Mouse (Mus musculus): Measurements from ENCODE around the gene Myadm. TPM values are rescaled to one million over a fixed set of nuclear protein-coding genes. Genes with fewer than 3 reads are reported as not detected.
A peak's percentile ranks its signal among the peaks of the same experiment; 100 is the strongest.

The Myadm gene
- polyA plus RNA-seq, 1 experiment from 2014 or later = 220 TPM

GRCm38 (mm10) chr7:3304298-3304697, 15.4 kb downstream of the Myadm start:
- H3K9ac ChIP-seq (ENCODE audit: low read length) = no peak overlapping the region
- peaks cover 22% of the 10 kb centered on the region for H3K27me3 ChIP-seq (ENCODE audit: control insufficient read depth, insufficient read depth, low read length)
- H3K4me3 ChIP-seq (ENCODE audit: control insufficient read depth in 1 of 2, insufficient read depth in 1 of 2, low read depth in 1 of 2, low read length in 2 of 2) = no peak overlapping the region
- no peak for ATAC-seq (ENCODE audit: insufficient number of reproducible peaks, insufficient read depth, low FRiP score, low read depth)
- H3K27ac ChIP-seq (replicated peaks in 1 of 2; ENCODE audit: control insufficient read depth in 1 of 2, insufficient read depth in 1 of 2, low read depth in 2 of 2, low read length in 2 of 2) = no peak overlapping the region
- peaks cover 7 to 18% of the 10 kb centered on the region in 2 experiments for H3K4me1 ChIP-seq (ENCODE audit: control insufficient read depth in 2 of 2, insufficient read depth in 2 of 2, low read length in 2 of 2)
- H3K36me3 ChIP-seq (ENCODE audit: control insufficient read depth, insufficient read depth, low read length) = peaks cover 11% of the 10 kb centered on the region
- no peaks in the 10 kb centered on the region for H3K9me3 ChIP-seq (ENCODE audit: control insufficient read depth, low read length)
- H3K4me2 ChIP-seq (ENCODE audit: low read length) = 0 out of 2 replicates have a peak overlapping the region, but pooled peaks have one; percentile 83
- WGBS = 3% methylated on average over 10 of the region's 10 CpGs

GRCm38 (mm10) chr7:3306400-3306799, 17.5 kb downstream of the Myadm start:
- H3K4me3 ChIP-seq (ENCODE audit: control insufficient read depth in 1 of 2, insufficient read depth in 1 of 2, low read depth in 1 of 2, low read length in 2 of 2) = no peak overlapping the region
- H3K9ac ChIP-seq (ENCODE audit: low read length) = no peak overlapping the region
- 74% methylated on average over 3 of the region's 3 CpGs for WGBS
- no peak overlapping the region for H3K27ac ChIP-seq (replicated peaks in 1 of 2; ENCODE audit: control insufficient read depth in 1 of 2, insufficient read depth in 1 of 2, low read depth in 2 of 2, low read length in 2 of 2)
- H3K36me3 ChIP-seq (ENCODE audit: control insufficient read depth, insufficient read depth, low read length) = no peaks in the 10 kb centered on the region
- peaks cover 22% of the 10 kb centered on the region for H3K27me3 ChIP-seq (ENCODE audit: control insufficient read depth, insufficient read depth, low read length)
- no peak for ATAC-seq (ENCODE audit: insufficient number of reproducible peaks, insufficient read depth, low FRiP score, low read depth)
- H3K9me3 ChIP-seq (ENCODE audit: control insufficient read depth, low read length) = peaks cover 5% of the 10 kb centered on the region; the same call in 1 of the 2 replicates
- H3K4me2 ChIP-seq (ENCODE audit: low read length) = no peak overlapping the region
- H3K4me1 ChIP-seq (ENCODE audit: control insufficient read depth in 2 of 2, insufficient read depth in 2 of 2, low read length in 2 of 2) = peaks cover 7 to 13% of the 10 kb centered on the region in 2 experiments

GRCm38 (mm10) chr7:3308646-3309045, 19.8 kb downstream of the Myadm start:
- Histone ChIP-seq H3K4me2 (ENCODE audit: low read length) (no peak overlapping the region), H3K9me3 (ENCODE audit: control insufficient read depth, low read length) (peaks cover 5% of the 10 kb centered on the region; the same call in 1 of the 2 replicates), H3K27me3 (ENCODE audit: control insufficient read depth, insufficient read depth, low read length) (peaks cover 21% of the 10 kb centered on the region), H3K4me3 (ENCODE audit: control insufficient read depth in 1 of 2, insufficient read depth in 1 of 2, low read depth in 1 of 2, low read length in 2 of 2) (no peak overlapping the region), H3K9ac (ENCODE audit: low read length) (no peak overlapping the region), H3K36me3 (ENCODE audit: control insufficient read depth, insufficient read depth, low read length) (no peaks in the 10 kb centered on the region), H3K4me1 (ENCODE audit: control insufficient read depth in 2 of 2, insufficient read depth in 2 of 2, low read length in 2 of 2) (peaks cover 0 to 3% of the 10 kb centered on the region in 2 experiments; a peak in 2 of 4 replicates), H3K27ac (replicated peaks in 1 of 2; ENCODE audit: control insufficient read depth in 1 of 2, insufficient read depth in 1 of 2, low read depth in 2 of 2, low read length in 2 of 2) (no peak overlapping the region)
- WGBS = 66% methylated on average over 4 of the region's 4 CpGs
- no peak for ATAC-seq (ENCODE audit: insufficient number of reproducible peaks, insufficient read depth, low FRiP score, low read depth)

- WGBS = 94% methylated on average over 7 of the region's 7 CpGs
These were observed 21.4 kb downstream of the Myadm start for GRCm38 (mm10) chr7:3310233-3310632.

GRCm38 (mm10) chr7:3313571-3313970, 24.7 kb downstream of the Myadm start:
- no peaks in the 10 kb centered on the region; a peak in 1 of 4 replicates for H3K4me1 ChIP-seq (ENCODE audit: control insufficient read depth in 2 of 2, insufficient read depth in 2 of 2, low read length in 2 of 2)
- peaks cover 5% of the 10 kb centered on the region; the same call in 1 of the 2 replicates for H3K9me3 ChIP-seq (ENCODE audit: control insufficient read depth, low read length)
- no peaks in the 10 kb centered on the region for H3K36me3 ChIP-seq (ENCODE audit: control insufficient read depth, insufficient read depth, low read length)
- 73% methylated on average over 8 of the region's 8 CpGs for WGBS
- no peak for ATAC-seq (ENCODE audit: insufficient number of reproducible peaks, insufficient read depth, low FRiP score, low read depth)
- H3K9ac ChIP-seq (ENCODE audit: low read length) = no peak overlapping the region
- no peak overlapping the region for H3K4me2 ChIP-seq (ENCODE audit: low read length)
- H3K4me3 ChIP-seq (ENCODE audit: control insufficient read depth in 1 of 2, insufficient read depth in 1 of 2, low read depth in 1 of 2, low read length in 2 of 2) = no peak overlapping the region
- H3K27me3 ChIP-seq (ENCODE audit: control insufficient read depth, insufficient read depth, low read length) = no peaks in the 10 kb centered on the region
- no peak overlapping the region for H3K27ac ChIP-seq (replicated peaks in 1 of 2; ENCODE audit: control insufficient read depth in 1 of 2, insufficient read depth in 1 of 2, low read depth in 2 of 2, low read length in 2 of 2)

More at GRCm38 (mm10) chr7:3310233-3310632, 21.4 kb downstream of the Myadm start:
- Histone ChIP-seq H3K27ac (replicated peaks in 1 of 2; ENCODE audit: control insufficient read depth in 1 of 2, insufficient read depth in 1 of 2, low read depth in 2 of 2, low read length in 2 of 2) (no peak overlapping the region), H3K4me1 (ENCODE audit: control insufficient read depth in 2 of 2, insufficient read depth in 2 of 2, low read length in 2 of 2) (no peaks in the 10 kb centered on the region), H3K9ac (ENCODE audit: low read length) (no peak overlapping the region), H3K4me2 (ENCODE audit: low read length) (no peak overlapping the region), H3K9me3 (ENCODE audit: control insufficient read depth, low read length) (peaks cover 5% of the 10 kb centered on the region; the same call in 1 of the 2 replicates), H3K27me3 (ENCODE audit: control insufficient read depth, insufficient read depth, low read length) (peaks cover 10% of the 10 kb centered on the region), H3K4me3 (ENCODE audit: control insufficient read depth in 1 of 2, insufficient read depth in 1 of 2, low read depth in 1 of 2, low read length in 2 of 2) (no peak overlapping the region), H3K36me3 (ENCODE audit: control insufficient read depth, insufficient read depth, low read length) (no peaks in the 10 kb centered on the region)
- no peak for ATAC-seq (ENCODE audit: insufficient number of reproducible peaks, insufficient read depth, low FRiP score, low read depth)

- H3K4me2 ChIP-seq (ENCODE audit: low read length) = no peak overlapping the region
- H3K27ac ChIP-seq (replicated peaks in 1 of 2; ENCODE audit: control insufficient read depth in 1 of 2, insufficient read depth in 1 of 2, low read depth in 2 of 2, low read length in 2 of 2) = no peak overlapping the region
- no peaks in the 10 kb centered on the region for H3K27me3 ChIP-seq (ENCODE audit: control insufficient read depth, insufficient read depth, low read length)
- no peak overlapping the region for H3K4me3 ChIP-seq (ENCODE audit: control insufficient read depth in 1 of 2, insufficient read depth in 1 of 2, low read depth in 1 of 2, low read length in 2 of 2)
- H3K9ac ChIP-seq (ENCODE audit: low read length) = no peak overlapping the region
- H3K9me3 ChIP-seq (ENCODE audit: control insufficient read depth, low read length) = peaks cover 5% of the 10 kb centered on the region; the same call in 1 of the 2 replicates
- no peaks in the 10 kb centered on the region; a peak in 1 of 4 replicates for H3K4me1 ChIP-seq (ENCODE audit: control insufficient read depth in 2 of 2, insufficient read depth in 2 of 2, low read length in 2 of 2)
- no peaks in the 10 kb centered on the region for H3K36me3 ChIP-seq (ENCODE audit: control insufficient read depth, insufficient read depth, low read length)
- no peak for ATAC-seq (ENCODE audit: insufficient number of reproducible peaks, insufficient read depth, low FRiP score, low read depth)
- 64% methylated on average over 5 of the region's 5 CpGs for WGBS
These were observed 25.2 kb downstream of the Myadm start for GRCm38 (mm10) chr7:3314121-3314520.

- Histone ChIP-seq H3K9me3 (ENCODE audit: control insufficient read depth, low read length) (no peaks in the 10 kb centered on the region), H3K27ac (replicated peaks in 1 of 2; ENCODE audit: control insufficient read depth in 1 of 2, insufficient read depth in 1 of 2, low read depth in 2 of 2, low read length in 2 of 2) (no peak overlapping the region), H3K36me3 (ENCODE audit: control insufficient read depth, insufficient read depth, low read length) (no peaks in the 10 kb centered on the region), H3K9ac (ENCODE audit: low read length) (no peak overlapping the region), H3K27me3 (ENCODE audit: control insufficient read depth, insufficient read depth, low read length) (no peaks in the 10 kb centered on the region), H3K4me1 (ENCODE audit: control insufficient read depth in 2 of 2, insufficient read depth in 2 of 2, low read length in 2 of 2) (no peaks in the 10 kb centered on the region; a peak in 1 of 4 replicates), H3K4me2 (ENCODE audit: low read length) (no peak overlapping the region), H3K4me3 (ENCODE audit: control insufficient read depth in 1 of 2, insufficient read depth in 1 of 2, low read depth in 1 of 2, low read length in 2 of 2) (no peak overlapping the region)
- no peak for ATAC-seq (ENCODE audit: insufficient number of reproducible peaks, insufficient read depth, low FRiP score, low read depth)
- WGBS = 30% methylated on average over 4 of the region's 4 CpGs
These were observed 28.8 kb downstream of the Myadm start for GRCm38 (mm10) chr7:3317704-3318103.

GRCm38 (mm10) chr7:3320856-3321255, 32.0 kb downstream of the Myadm start:
- WGBS = 53% methylated on average over 3 of the region's 3 CpGs
- ATAC-seq (ENCODE audit: insufficient number of reproducible peaks, insufficient read depth, low FRiP score, low read depth) = no peak
- Histone ChIP-seq H3K4me2 (ENCODE audit: low read length) (no peak overlapping the region), H3K27ac (replicated peaks in 1 of 2; ENCODE audit: control insufficient read depth in 1 of 2, insufficient read depth in 1 of 2, low read depth in 2 of 2, low read length in 2 of 2) (no peak overlapping the region), H3K9ac (ENCODE audit: low read length) (no peak overlapping the region), H3K36me3 (ENCODE audit: control insufficient read depth, insufficient read depth, low read length) (no peaks in the 10 kb centered on the region), H3K4me1 (ENCODE audit: control insufficient read depth in 2 of 2, insufficient read depth in 2 of 2, low read length in 2 of 2) (no peaks in the 10 kb centered on the region; a peak in 1 of 4 replicates), H3K9me3 (ENCODE audit: control insufficient read depth, low read length) (no peaks in the 10 kb centered on the region), H3K4me3 (ENCODE audit: control insufficient read depth in 1 of 2, insufficient read depth in 1 of 2, low read depth in 1 of 2, low read length in 2 of 2) (no peak overlapping the region), H3K27me3 (ENCODE audit: control insufficient read depth, insufficient read depth, low read length) (no peaks in the 10 kb centered on the region)
